Mouse (Mus musculus): ENCODE results near the gene Gm13285. TPM values are rescaled to one million over a fixed set of nuclear protein-coding genes. Genes with fewer than 3 reads are reported as not detected.

Gene Gm13285
- polyA plus RNA-seq, 1 experiment from 2014 or later: 1.1 TPM

Other genes with a start within 250 kb of the Gm13285 start
- not detected for gene Ifna15, start 241.4 kb upstream of the Gm13285 start, polyA plus RNA-seq (2017; shearing (Covaris generic))
- gene Ifna14, start 227.9 kb upstream of the Gm13285 start, polyA plus RNA-seq (2017; shearing (Covaris generic)): not detected
- not detected for gene Ifna9, start 207.3 kb upstream of the Gm13285 start, polyA plus RNA-seq (2017; shearing (Covaris generic))
- not detected for gene Ifna12, start 196.3 kb upstream of the Gm13285 start, polyA plus RNA-seq (2017; shearing (Covaris generic))
- not detected for gene C87499, start 165.3 kb upstream of the Gm13285 start, polyA plus RNA-seq (2017; shearing (Covaris generic))
- gene Ifna13, start 155.2 kb upstream of the Gm13285 start, polyA plus RNA-seq (2017; shearing (Covaris generic)): not detected
- not detected for gene Ifna16, start 122.7 kb upstream of the Gm13285 start, polyA plus RNA-seq (2017; shearing (Covaris generic))
- not detected for gene Ifna2, start 115.8 kb upstream of the Gm13285 start, polyA plus RNA-seq (2017; shearing (Covaris generic))
- not detected for gene Ifnab, start 108.3 kb upstream of the Gm13285 start, polyA plus RNA-seq (2017; shearing (Covaris generic))
- gene Gm26566, start 77.9 kb upstream of the Gm13285 start, polyA plus RNA-seq (2017; shearing (Covaris generic)): 0.74 TPM
- gene Klhl9, start 77.2 kb upstream of the Gm13285 start, polyA plus RNA-seq (2017; shearing (Covaris generic)): 15.4 TPM
- not detected for gene Gm13271, start 44.8 kb upstream of the Gm13285 start, polyA plus RNA-seq (2017; shearing (Covaris generic))
- not detected for gene Gm13283, start 39.5 kb upstream of the Gm13285 start, polyA plus RNA-seq (2017; shearing (Covaris generic))
- not detected for gene Gm13290, start 25.8 kb upstream of the Gm13285 start, polyA plus RNA-seq (2017; shearing (Covaris generic))
- gene Gm13289, start 22.7 kb upstream of the Gm13285 start, polyA plus RNA-seq (2017; shearing (Covaris generic)): not detected
- gene Gm13272, start 19.8 kb upstream of the Gm13285 start, polyA plus RNA-seq (2017; shearing (Covaris generic)): not detected
- 0.28 TPM for gene Ifnz, start 17.5 kb upstream of the Gm13285 start, polyA plus RNA-seq (2017; shearing (Covaris generic))
- gene Gm13276, start 14.0 kb upstream of the Gm13285 start, polyA plus RNA-seq (2017; shearing (Covaris generic)): not detected
- gene Gm13277, start 11.0 kb upstream of the Gm13285 start, polyA plus RNA-seq (2017; shearing (Covaris generic)): not detected
- gene Gm13278, start 8.1 kb upstream of the Gm13285 start, polyA plus RNA-seq (2017; shearing (Covaris generic)): not detected
- not detected for gene Gm13275, start 5.2 kb upstream of the Gm13285 start, polyA plus RNA-seq (2017; shearing (Covaris generic))
- gene Gm13279, start 2.3 kb upstream of the Gm13285 start, polyA plus RNA-seq (2017; shearing (Covaris generic)): not detected
- not detected for gene Gm13287, start 3.6 kb downstream of the Gm13285 start, polyA plus RNA-seq (2017; shearing (Covaris generic))
- gene Gm13288, start 5.9 kb downstream of the Gm13285 start, polyA plus RNA-seq (2017; shearing (Covaris generic)): not detected
- gene Ifna7, start 16.6 kb downstream of the Gm13285 start, polyA plus RNA-seq (2017; shearing (Covaris generic)): not detected
- gene Ifna11, start 20.3 kb downstream of the Gm13285 start, polyA plus RNA-seq (2017; shearing (Covaris generic)): not detected
- gene Ifna6, start 27.8 kb downstream of the Gm13285 start, polyA plus RNA-seq (2017; shearing (Covaris generic)): not detected
- not detected for gene Ifna5, start 35.9 kb downstream of the Gm13285 start, polyA plus RNA-seq (2017; shearing (Covaris generic))
- not detected for gene Ifna4, start 42.2 kb downstream of the Gm13285 start, polyA plus RNA-seq (2017; shearing (Covaris generic))
- not detected for gene Ifna1, start 50.4 kb downstream of the Gm13285 start, polyA plus RNA-seq (2017; shearing (Covaris generic))
- not detected for gene Ifne, start 80.5 kb downstream of the Gm13285 start, polyA plus RNA-seq (2017; shearing (Covaris generic))

Data from effector memory CD4-positive, alpha-beta T cell, adult 7 months (primary cell).